Mouse (Mus musculus) frontal cortex, postnatal 36 days (tissue): ENCODE measurements around the gene Gnb5.

ENCODE experiments used
- DNase-seq, 2 experiments: peaks; one replicate each; pipeline ENCODE4 v3.0.0; 2022; ENCODE audit warnings: low spot score in 2 of 2

Gnb5 gene

DNA sequence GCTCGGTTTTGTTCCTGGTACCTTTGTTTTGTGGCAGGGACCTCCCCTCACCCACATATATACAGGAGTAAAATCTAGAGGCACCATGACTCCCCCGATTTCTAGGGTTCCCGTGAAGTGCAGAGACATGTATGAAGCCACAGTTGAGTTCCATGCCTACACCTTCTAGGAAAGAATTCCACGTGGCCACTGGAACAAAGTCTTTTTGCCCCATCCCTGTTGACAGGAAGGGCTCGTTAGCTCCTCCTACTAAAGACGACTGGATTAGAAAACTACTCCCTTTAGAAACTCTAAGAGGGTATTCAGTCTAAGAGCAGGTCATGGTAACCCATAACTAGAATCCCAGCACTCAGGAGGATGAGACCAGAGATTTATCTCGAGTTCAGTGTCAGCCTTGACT is 1.8 kb upstream of the Gnb5 start:
- DNase-seq: no peak

DNA sequence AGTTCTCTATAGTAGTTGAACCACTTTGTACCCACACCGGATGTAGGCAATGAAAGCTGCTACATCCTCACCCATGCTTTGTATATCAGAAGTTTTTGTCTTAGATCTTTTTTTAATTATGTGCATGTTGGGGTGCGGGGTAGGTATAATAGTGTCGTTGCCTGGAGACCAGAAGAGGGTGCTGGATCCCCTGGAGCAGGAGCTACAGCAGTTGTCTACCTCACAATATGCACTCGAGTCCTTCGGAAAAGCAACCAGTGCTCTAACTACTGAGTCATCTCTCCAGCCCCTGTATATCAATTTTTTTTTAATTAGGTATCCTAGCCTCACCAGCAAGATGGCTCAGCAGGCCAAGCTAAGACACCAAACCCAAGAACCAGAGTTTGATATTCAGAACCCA is 927 bp downstream of the Gnb5 start:
- DNase-seq: no peak

GRCm38 (mm10) chr9:75308621-75309020 is 2.5 kb downstream of the Gnb5 start:
- no peak for DNase-seq

DNA sequence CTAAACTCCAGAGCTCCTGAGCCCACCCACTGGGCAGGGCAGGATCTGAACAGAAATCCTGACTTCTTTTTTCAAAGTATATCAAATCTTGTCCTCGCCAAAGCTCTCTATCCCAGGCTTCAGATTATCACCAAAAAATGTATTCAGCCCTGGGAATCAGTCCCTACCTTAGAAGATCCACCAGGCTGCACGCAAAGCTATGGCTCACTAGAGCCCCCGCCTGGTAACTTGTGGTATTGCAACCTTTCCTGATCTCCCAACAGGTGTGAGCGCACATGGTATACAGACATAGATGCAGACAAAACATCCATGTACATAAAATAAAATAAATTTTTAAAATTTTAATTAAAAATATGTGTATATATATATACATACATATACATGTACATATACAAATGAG is 5.9 kb downstream of the Gnb5 start:
- DNase-seq: peak; percentile 81 to 83

DNA sequence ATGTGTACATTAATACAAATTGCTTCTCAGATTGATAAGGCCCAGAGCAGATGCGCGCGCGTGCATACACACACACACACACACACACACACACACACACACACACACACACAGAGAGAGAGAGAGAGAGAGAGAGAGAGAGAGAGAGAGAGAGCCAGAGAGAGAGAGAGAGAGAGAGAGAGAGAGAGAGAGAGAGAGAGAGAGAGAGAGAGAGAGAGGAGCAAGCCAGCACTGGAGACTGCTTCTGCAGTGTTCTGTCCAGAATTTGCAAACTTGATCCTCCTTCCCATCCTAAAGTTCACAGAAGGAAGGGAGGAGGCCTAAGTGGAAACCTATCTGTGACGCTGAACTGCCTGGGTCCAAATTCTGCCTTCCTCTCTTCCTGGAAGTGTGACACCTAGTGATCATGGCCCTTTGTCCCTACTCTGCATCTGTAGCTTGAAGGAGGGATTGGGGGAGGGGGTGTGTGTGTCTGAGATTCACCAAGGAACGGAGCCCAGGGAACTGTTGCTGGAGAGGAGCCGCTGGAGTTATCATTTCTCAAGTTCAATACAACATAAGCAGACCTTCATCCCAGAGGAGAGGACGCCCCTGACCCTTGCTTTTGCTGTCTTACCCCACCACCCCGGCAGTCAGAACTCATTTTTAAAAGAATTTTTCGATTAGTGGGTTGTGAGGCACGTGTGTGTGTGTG is 7.2 kb downstream of the Gnb5 start:
- DNase-seq: no peak

DNA sequence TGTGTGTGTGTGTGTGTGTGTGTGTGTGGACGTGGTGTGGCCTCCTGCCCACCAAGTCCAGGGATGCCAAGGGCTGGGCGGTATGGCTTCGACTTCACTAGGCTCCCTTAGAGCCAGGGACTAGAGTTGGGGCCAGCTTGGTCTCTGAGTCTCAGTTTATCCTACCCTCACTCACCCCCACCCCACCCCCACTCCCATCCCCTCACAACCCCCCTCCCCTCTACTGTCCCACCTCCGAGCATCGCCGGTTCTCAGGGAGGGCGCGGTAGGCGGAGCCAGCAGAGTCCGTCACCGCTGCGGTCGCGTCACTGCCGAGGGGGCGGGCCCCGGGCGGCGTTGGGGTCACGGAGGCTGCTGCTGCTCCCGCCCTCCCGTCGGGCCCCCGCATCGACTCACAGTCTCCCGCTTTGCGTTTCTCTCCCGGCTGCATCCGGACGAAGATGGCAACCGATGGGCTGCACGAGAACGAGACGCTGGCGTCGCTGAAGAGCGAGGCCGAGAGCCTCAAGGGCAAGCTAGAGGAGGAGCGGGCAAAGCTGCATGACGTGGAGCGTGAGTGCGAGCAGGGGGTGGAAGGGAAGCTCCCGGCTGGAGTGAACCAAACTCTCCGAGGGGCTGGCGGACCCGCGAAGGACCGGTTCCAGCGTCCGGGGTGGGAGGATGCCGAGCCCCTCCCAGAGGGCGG is 7.9 kb downstream of the Gnb5 start:
- peak; percentile 88 to 89 for DNase-seq

- no peak for DNase-seq
These were observed 8.5 kb downstream of the Gnb5 start for GRCm38 (mm10) chr9:75314517-75315105.

DNA sequence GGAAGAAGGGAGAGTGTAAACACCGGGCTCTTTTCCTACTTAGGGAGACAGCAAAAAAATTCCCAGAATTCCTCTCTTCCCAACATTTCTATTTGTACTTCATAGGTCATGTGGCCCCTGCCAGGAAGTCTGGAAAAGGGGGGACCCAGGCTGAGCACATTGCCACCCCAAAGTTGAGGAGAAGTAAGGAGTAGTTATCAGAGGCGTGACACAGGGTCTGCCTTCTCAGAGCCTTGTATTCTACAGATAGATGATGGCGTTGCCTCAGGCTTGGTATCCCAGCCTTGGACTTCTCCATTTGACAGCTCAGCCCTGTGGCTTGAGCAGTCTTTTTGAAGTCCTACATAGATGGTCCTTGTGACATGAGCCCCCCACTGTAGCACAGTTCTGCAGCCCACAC is 9.2 kb downstream of the Gnb5 start:
- DNase-seq: no peak

DNA sequence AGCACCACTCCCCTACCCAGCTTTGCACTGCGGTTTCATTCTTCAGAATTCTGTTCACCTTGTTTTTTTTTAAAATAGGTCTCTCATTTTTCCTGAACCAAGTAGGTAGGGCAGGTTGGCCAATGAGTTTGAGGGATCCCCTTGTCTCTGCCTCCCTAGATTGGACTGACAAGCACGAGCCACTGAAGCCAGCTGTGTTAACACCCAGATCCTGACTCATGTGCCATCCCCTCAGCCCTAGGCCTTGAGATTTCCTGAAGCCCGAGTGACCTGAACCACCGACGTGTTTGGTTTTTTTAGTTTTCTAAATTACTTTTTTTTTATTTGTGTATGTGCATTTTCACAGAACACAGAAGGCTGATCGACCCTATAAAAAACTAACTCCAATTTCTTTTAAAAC is 10.7 kb downstream of the Gnb5 start:
- no peak for DNase-seq

DNA sequence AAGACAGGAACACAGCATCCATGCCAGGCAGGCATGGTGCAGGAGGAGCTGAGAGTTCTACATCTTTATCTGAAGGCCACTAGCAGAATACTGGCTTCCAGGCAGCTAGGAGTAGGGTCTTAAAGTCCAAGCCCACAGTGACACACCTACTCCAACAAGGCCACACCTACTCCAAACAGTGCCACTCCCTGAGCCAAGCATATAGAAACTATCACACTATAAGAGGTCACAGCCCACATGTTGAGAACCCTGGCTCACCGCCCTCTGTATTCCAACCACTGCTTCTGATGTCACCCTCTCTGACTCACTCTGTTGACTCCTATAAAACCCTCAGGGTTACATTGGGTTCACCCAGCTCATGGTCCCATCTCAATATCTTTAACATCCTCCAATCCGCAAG is 12.1 kb downstream of the Gnb5 start:
- DNase-seq: no peak

GRCm38 (mm10) chr9:75319365-75319764 is 13.3 kb downstream of the Gnb5 start:
- no peak for DNase-seq

- DNase-seq: peak; percentile 35 to 45
These were observed 16.2 kb downstream of the Gnb5 start for GRCm38 (mm10) chr9:75322099-75322885.

- DNase-seq: no peak
These were observed 22.0 kb downstream of the Gnb5 start for GRCm38 (mm10) chr9:75328047-75328446.

DNA sequence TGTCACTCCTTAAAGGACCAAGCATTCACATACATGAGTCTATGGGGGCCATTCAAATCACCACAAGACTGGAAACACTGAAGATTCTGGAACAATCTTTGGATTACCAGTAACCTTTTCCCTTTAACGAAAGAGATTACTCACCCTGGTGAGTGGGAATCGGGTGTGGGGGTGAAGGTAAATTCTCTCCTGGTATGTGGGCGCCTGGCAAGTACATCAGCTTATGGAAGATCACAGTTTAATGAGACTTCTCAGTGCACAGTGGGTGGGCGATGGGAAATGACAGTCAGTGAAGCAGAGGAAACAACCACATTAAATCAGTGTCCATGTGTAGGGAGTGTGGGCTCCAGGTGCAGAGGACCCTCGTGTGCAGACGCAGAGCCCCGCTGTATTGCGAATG is 24.7 kb downstream of the Gnb5 start:
- peak; percentile 61 to 69 for DNase-seq

DNA sequence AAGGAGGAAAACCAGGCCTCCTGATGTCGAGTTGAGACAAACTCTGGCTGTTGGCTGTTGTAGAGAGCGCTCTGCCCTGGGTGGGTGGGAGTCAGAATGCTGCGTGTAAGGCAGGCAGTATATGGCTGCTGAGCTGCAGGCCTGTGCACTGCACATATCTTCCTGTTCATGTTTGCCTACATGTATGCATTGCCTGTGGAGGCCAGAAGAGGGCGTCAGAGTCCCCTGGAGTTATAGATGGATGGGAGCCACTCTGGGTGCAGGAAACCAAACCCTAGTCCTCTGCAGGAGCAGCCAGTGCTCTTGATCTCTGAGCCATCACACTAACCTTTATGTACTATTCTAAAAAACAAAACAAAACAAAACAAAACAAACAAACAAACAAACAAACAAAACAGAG is 28.4 kb downstream of the Gnb5 start:
- DNase-seq: no peak

GRCm38 (mm10) chr9:75338016-75338415 is 31.9 kb downstream of the Gnb5 start:
- DNase-seq: peak; percentile 66 to 84

GRCm38 (mm10) chr9:75342433-75342832 is 36.3 kb downstream of the Gnb5 start:
- no peak for DNase-seq

GRCm38 (mm10) chr9:75347458-75347857 is 41.4 kb downstream of the Gnb5 start, which contains the start of gene Bcl2l10:
Gene Bcl2l10, plus strand, starts transcription at chr9:75347758.
- no peak for DNase-seq

GRCm38 (mm10) chr9:75348066-75348465 is 42.0 kb downstream of the Gnb5 start:
- DNase-seq: no peak

DNA sequence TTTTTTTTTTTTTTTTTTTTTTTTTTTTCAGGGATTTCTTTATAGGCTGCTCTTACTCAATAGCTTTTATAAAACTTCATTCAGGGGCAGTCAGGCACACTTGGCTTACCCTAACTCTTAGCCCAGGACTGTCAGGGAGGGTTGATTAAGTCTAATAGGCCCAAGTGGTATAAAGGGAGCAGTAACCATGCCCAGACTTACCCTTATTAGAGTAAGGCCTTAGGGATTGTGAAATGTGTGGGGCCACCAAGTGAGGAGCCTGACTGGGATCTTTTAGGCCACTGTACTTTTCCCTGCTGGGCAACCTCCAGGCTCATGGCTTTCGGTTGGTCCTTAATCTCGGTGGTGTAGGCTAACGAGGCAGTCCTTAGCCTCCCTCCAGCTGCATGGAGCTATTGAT is 42.6 kb downstream of the Gnb5 start:
- no peak for DNase-seq

DNA sequence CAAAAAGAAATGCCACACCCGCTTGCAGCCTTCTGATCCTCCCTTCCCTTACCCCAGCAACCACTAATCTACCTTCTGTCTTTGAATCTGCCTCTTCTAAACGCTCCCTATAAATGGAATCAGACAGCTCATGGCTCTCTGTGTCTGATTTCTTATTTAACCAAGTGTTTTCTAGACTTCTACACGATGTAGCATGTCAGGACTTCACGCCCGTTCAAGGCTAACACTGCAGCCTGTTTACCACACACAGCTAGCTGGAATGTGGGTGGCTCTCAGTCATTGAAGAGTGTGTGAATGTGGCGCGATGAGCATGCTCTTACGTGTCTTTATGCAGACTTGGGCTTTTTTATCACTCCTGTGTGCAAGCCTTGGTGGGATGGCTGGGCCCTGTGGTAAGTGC is 47.0 kb downstream of the Gnb5 start:
- DNase-seq: peak in 1 of 2 experiments; percentile 33

GRCm38 (mm10) chr9:75355783-75356182 is 49.7 kb downstream of the Gnb5 start:
- no peak for DNase-seq
